Mouse (Mus musculus) limb, embryonic 11.5 days (tissue): Measurements from ENCODE around the gene Cyp2d11. TPM values are rescaled to one million over a fixed set of nuclear protein-coding genes. Genes with fewer than 3 reads are reported as not detected.

Experiments used
- ATAC-seq: fragments of 200-750 bp; cut with Nextera tagmentation; 2 replicates; pipeline ENCODE4 v1.8.0; 2017; ENCODE audit warnings: low read depth; ENCODE audit not compliant: insufficient number of reproducible peaks, low FRiP score, low TSS enrichment
- DNase-seq: peaks from one replicate; pipeline ENCODE4 v3.0.0-alpha.2; 2015; ENCODE audit warnings: low spot score
- H3K27ac ChIP-seq: fragments of 300-500 bp; sonication (generic); replicated peaks from 2 replicates; pipeline ENCODE4 v1.5.1; 2014; ENCODE audit warnings: low read depth, mild to moderate bottlenecking, low read length
- H3K27me3 ChIP-seq: fragments of 300-500 bp; sonication (generic); 2 replicates; pipeline ENCODE4 v1.6.1; 2014; ENCODE audit warnings: mild to moderate bottlenecking, low read length, mixed read lengths; ENCODE audit not compliant: control insufficient read depth, insufficient read depth
- H3K36me3 ChIP-seq: fragments of 300-500 bp; sonication (generic); 2 replicates; pipeline ENCODE4 v1.6.1; 2014; ENCODE audit warnings: mild to moderate bottlenecking, low read length, moderate library complexity, mixed read lengths; ENCODE audit not compliant: control insufficient read depth, insufficient read depth
- H3K4me1 ChIP-seq: fragments of 300-500 bp; sonication (generic); 2 replicates; pipeline ENCODE4 v1.6.1; 2014; ENCODE audit warnings: low read length, mixed read lengths; ENCODE audit not compliant: control insufficient read depth, insufficient read depth
- H3K4me2 ChIP-seq: fragments of 300-500 bp; sonication (generic); 2 replicates; pipeline ENCODE4 v1.6.1; 2014; ENCODE audit warnings: low read depth, mild to moderate bottlenecking, moderate library complexity; ENCODE audit not compliant: severe bottlenecking
- H3K4me3 ChIP-seq: fragments of 300-500 bp; sonication (generic); 2 replicates; pipeline ENCODE4 v1.5.1; 2014; ENCODE audit warnings: low read depth, low read length
- H3K9ac ChIP-seq: fragments of 300-500 bp; sonication (generic); 2 replicates; pipeline ENCODE4 v1.6.1; 2014; ENCODE audit warnings: mild to moderate bottlenecking, low read length
- H3K9me3 ChIP-seq: fragments of 300-500 bp; sonication (generic); 2 replicates; pipeline ENCODE4 v1.6.1; 2016; ENCODE audit warnings: low read length; ENCODE audit not compliant: control insufficient read depth
- WGBS: fragments of 180-500 bp; shearing (Covaris S2); extraction: QIAGEN DNeasy Blood & Tissue Kit; methylation state at CpG from one replicate; pipeline ENCODE4 v1.1.7; 2014; 5-methylcytosine and 5-hydroxymethylcytosine counted together
- polyA plus RNA-seq: library from polyadenylated mRNA; unstranded; fragments of >200 nt; fragmentation: Nextera tagmentation; extraction: Ambion mirVana; gene quantifications from 2 replicates; pipeline ENCODE4 v1.2.1, GENCODE M21; 2014

Cyp2d11 gene
- polyA plus RNA-seq, 1 experiment from 2014 or later, result not detected

- no peaks in the 10 kb centered on the region for H3K27me3 ChIP-seq
- peak overlapping the region; percentile 73 for H3K9ac ChIP-seq
- DNase-seq (peak; percentile 99), ATAC-seq (peak; percentile 95)
- H3K9me3 ChIP-seq, result no peaks in the 10 kb centered on the region
- H3K27ac ChIP-seq, result no peak overlapping the region; the same call in 1 of the 2 replicates
- peak overlapping the region; percentile 78 for H3K4me2 ChIP-seq
- peak overlapping the region; percentile 58 for H3K4me3 ChIP-seq
- peaks cover 9% of the 10 kb centered on the region; the same call in 1 of the 2 replicates for H3K4me1 ChIP-seq
- peaks cover 14% of the 10 kb centered on the region; the same call in 1 of the 2 replicates for H3K36me3 ChIP-seq
- under 1% methylated on average over 51 of the region's 51 CpGs for WGBS
Measured at GRCm38 (mm10) chr15:82345820-82346470, 47.9 kb downstream of the Cyp2d11 start.

GRCm38 (mm10) chr15:82344971-82345370 is 48.9 kb downstream of the Cyp2d11 start:
- Histone ChIP-seq H3K36me3 (peaks cover 14% of the 10 kb centered on the region; the same call in 1 of the 2 replicates), H3K27ac (no peak overlapping the region), H3K4me2 (no peak overlapping the region), H3K4me1 (peaks cover 10% of the 10 kb centered on the region; the same call in 1 of the 2 replicates), H3K27me3 (no peaks in the 10 kb centered on the region), H3K4me3 (no peak overlapping the region), H3K9me3 (no peaks in the 10 kb centered on the region), H3K9ac (no peak overlapping the region)
- 90% methylated on average over 6 of the region's 6 CpGs for WGBS
- ATAC-seq (no peak), DNase-seq (no peak)

- ATAC-seq, result no peak
- Histone ChIP-seq H3K4me2 (no peak overlapping the region), H3K27me3 (no peaks in the 10 kb centered on the region), H3K27ac (no peak overlapping the region), H3K4me3 (no peak overlapping the region), H3K9me3 (no peaks in the 10 kb centered on the region), H3K36me3 (peaks cover 4% of the 10 kb centered on the region; the same call in 1 of the 2 replicates), H3K4me1 (peaks cover 10% of the 10 kb centered on the region; the same call in 1 of the 2 replicates), H3K9ac (no peak overlapping the region)
- no peak for DNase-seq
- 91% methylated on average over 27 of the region's 27 CpGs for WGBS
Measured at GRCm38 (mm10) chr15:82343368-82344287, 50.2 kb downstream of the Cyp2d11 start.

GRCm38 (mm10) chr15:82342543-82342935 is 51.3 kb downstream of the Cyp2d11 start:
- Histone ChIP-seq H3K9ac (no peak overlapping the region), H3K9me3 (no peaks in the 10 kb centered on the region), H3K4me1 (peaks cover 16% of the 10 kb centered on the region), H3K27me3 (no peaks in the 10 kb centered on the region), H3K4me2 (no peak overlapping the region), H3K36me3 (no peaks in the 10 kb centered on the region), H3K27ac (no peak overlapping the region), H3K4me3 (no peak overlapping the region)
- no peak for ATAC-seq
- no peak for DNase-seq
- 66% methylated on average over 5 of the region's 5 CpGs for WGBS

- Histone ChIP-seq H3K9me3 (no peaks in the 10 kb centered on the region), H3K4me1 (peaks cover 17% of the 10 kb centered on the region), H3K27me3 (no peaks in the 10 kb centered on the region), H3K9ac (peak overlapping the region; percentile 78), H3K27ac (no peak overlapping the region), H3K4me2 (peak overlapping the region; percentile 75; the same call in 1 of the 2 replicates), H3K36me3 (no peaks in the 10 kb centered on the region), H3K4me3 (peak overlapping the region; percentile 35; the same call in 1 of the 2 replicates)
- ATAC-seq, result no peak
- no peak for DNase-seq
- 70% methylated on average over 15 of the region's 15 CpGs for WGBS
Measured at GRCm38 (mm10) chr15:82341675-82342542, 51.9 kb downstream of the Cyp2d11 start.

GRCm38 (mm10) chr15:82341036-82341501 is 52.8 kb downstream of the Cyp2d11 start:
- H3K4me1 ChIP-seq, result peaks cover 15% of the 10 kb centered on the region
- peak overlapping the region; percentile 75 for H3K4me2 ChIP-seq
- H3K36me3 ChIP-seq, result no peaks in the 10 kb centered on the region
- no peak for ATAC-seq
- H3K27me3 ChIP-seq, result no peaks in the 10 kb centered on the region
- H3K27ac ChIP-seq, result 0 out of 2 replicates have a peak overlapping the region, but pooled peaks have one; percentile 8
- H3K9me3 ChIP-seq, result no peaks in the 10 kb centered on the region
- 2% methylated on average over 40 of the region's 40 CpGs for WGBS
- peak overlapping the region; percentile 35 for H3K4me3 ChIP-seq
- peak; percentile 66 for DNase-seq
- H3K9ac ChIP-seq, result peak overlapping the region; percentile 78

GRCm38 (mm10) chr15:82340414-82341035 is 53.3 kb downstream of the Cyp2d11 start:
- Histone ChIP-seq H3K36me3 (no peaks in the 10 kb centered on the region; the same call in 1 of the 2 replicates), H3K4me1 (peaks cover 15% of the 10 kb centered on the region), H3K27ac (no peak overlapping the region), H3K27me3 (no peaks in the 10 kb centered on the region), H3K4me3 (peak overlapping the region; percentile 35), H3K9me3 (no peaks in the 10 kb centered on the region), H3K4me2 (peak overlapping the region; percentile 75), H3K9ac (peak overlapping the region; percentile 78)
- ATAC-seq (no peak), DNase-seq (no peak)
- WGBS, result 38% methylated on average over 21 of the region's 21 CpGs
